Mouse (Mus musculus) brain, adult 10 weeks (tissue): ENCODE results near the gene Mettl2. TPM values are rescaled to one million over a fixed set of nuclear protein-coding genes. Genes with fewer than 3 reads are reported as not detected.

Experiments used
- polyA plus RNA-seq: library from polyadenylated mRNA; stranded (reverse); fragments of 350-450 nt; fragmentation: Illumina TruSeq; extraction: RNeasy Lipid Tissue Mini Kit (QIAGEN cat#74804); gene quantifications from one replicate; pipeline ENCODE4 v1.2.3, GENCODE M21; 2015; ENCODE audit warnings: low read depth, low replicate concordance

The Mettl2 gene
- 21.9 TPM for polyA plus RNA-seq

DNA sequence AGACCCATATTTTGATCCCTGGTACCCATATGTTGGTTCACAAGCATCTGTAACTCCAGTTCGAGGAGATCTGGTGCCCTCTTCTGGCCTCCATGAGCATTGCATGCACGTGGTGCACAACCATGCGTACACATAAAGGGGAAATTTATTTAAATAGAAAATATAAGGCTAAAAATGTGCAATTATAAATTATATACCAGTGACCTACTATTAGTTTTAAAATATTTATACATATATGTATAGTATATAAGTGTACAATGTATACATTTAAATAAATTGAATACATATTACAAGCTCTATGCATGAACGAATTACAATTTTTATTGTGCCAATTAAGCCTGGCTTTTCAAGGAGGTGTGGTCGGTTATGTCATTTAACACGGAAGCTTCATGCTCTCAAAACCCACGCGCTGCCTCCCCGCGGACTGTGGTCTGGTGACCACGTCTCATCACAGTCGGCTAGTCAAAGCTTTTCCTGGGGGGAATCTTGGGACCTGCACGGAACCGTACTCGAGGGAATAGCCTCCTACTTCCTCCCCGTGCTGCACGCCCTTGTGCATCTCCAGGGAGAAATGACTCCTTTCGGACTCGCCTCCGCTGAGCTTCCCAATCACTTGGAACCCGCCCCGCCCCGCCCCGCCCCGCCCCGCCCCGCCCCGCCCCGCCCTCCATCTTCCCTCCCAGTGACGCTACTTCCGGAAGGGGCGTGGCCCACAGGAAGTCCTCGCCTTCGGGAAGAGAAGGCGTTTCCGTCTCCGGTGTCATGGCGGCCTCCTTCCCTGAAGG is at the start of gene Mettl2:
Mettl2 (plus strand) TSS at position 691 of the 785 bp plus-strand sequence.

DNA sequence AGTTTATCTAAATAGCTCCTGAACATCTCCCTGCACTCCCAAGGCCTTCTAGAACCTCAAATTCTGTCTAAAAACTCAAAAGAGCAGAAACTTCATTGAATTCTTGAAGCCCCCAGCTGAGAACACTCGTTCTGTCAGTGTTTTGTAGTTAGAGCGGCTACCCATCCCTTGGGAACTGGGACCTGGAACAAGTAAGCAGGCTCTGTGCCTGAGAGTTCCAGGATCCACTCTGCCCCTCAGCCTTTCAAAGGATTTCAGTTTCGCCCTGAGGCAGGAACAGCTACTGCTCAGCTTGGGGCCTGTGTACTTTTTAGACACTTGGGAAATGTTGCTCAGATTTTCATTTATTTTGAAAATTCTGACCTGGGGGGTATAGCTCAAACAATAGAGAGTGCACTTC is 20.4 kb downstream of the Mettl2 start, which contains the start of gene Gm10842:
Gm10842 (plus strand) TSS at position 301 of the 400 bp plus-strand sequence.

DNA sequence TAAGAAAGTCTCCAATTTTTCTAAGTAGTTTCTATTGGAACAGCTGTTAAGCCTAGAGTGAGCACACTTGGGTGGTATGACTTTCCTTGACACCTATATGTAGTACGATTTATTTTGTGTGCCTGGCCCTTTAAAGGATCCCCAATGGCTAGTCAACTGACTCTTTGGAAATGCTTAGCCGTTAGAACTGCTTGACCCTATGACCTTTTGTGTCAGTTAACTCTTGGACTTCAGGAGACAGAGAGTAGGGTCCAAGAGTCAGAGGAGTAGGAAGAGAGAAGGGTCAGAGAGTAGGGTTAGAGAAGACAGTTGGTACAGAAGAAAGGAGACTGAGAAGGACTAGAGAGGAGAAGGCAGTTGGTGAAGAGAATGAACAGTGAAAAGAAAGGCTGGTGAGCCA is 52.3 kb downstream of the Mettl2 start, which contains the start of gene Tlk2:
Tlk2 (plus strand) TSS at position 292 of the 400 bp plus-strand sequence.

Other genes starting within 250 kb of the Mettl2 start
- gene Efcab3, start 62.8 kb upstream of the Mettl2 start, polyA plus RNA-seq, result 1.3 TPM
- gene Gm10842, start 20.5 kb downstream of the Mettl2 start, polyA plus RNA-seq, result not detected
- gene Tlk2, start 52.4 kb downstream of the Mettl2 start, polyA plus RNA-seq, result 49.5 TPM
- gene Mrc2, start 166.2 kb downstream of the Mettl2 start, polyA plus RNA-seq, result 2.3 TPM